Mouse (Mus musculus) olfactory bulb, adult 2 months (tissue): ENCODE data around the gene Gfod1.

Source experiments
- CTCF ChIP-seq: fragments of 200-500 bp; IDR thresholded peaks from 2 replicates; pipeline ENCODE4 v1.5.1; 2012; ENCODE audit warnings: low read depth, mild to moderate bottlenecking, low read length, moderate library complexity; ENCODE audit not compliant: insufficient read depth
- POLR2A ChIP-seq: fragments of 200-500 bp; IDR thresholded peaks from 2 replicates; pipeline ENCODE4 v1.6.1; 2012; ENCODE audit warnings: mild to moderate bottlenecking, low read depth, low read length, moderate library complexity; ENCODE audit not compliant: insufficient read depth

DNA sequence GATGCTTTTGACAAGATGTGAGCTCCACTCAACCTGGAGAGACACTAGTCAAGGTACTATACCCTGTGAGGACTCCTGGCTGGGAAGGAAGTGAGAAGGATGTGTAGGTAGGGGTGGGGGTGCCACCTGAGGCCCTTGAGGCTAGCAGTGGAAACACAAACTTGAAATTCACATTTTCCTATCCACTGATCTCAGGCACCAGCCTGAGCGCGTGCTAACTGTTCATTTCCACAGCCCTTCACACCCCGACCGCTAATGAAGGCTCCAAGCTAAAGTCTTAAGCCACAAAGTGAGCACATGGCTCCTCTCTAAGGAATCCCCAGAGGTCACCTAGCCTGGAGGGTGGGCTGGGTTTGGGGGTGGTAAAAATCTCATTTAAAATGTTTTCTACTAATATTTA lies 57.1 kb downstream of the Gfod1 start:
- TF ChIP-seq POLR2A: no peak
- no peak for TF ChIP-seq CTCF
